In the genomic region with DNA sequence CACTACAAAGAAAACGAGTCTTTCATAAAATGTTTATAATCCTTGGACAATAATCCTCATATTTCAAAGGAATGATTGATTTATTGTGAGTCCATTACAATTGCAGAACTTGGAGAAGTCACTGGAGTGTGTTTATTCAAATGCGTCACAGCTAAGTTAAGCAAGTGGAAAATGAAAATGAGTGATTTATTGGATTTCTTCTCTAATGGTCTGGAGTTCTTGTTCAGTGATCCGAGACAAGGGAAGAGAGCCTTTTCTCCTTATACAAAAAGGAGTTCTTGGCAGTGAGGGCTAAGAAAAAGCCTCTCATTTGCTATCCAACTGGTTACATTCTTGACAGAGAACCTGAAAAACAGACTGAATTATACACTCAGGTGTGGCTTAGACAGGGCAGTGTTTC, we compare ENCODE assay signal across 28 mouse cellular contexts. TPM values are rescaled to one million over a fixed set of nuclear protein-coding genes. Genes with fewer than 3 reads are reported as not detected.
DNase-seq lines count a peak whose midpoint lies in the region; ATAC-seq and TF ChIP-seq lines count a peak whose summit lies in the region.
"Had no signal": no experiment of that assay in that cellular context is flagged by ENCODE, and none has a peak within 500 bp of the region (broad histone marks: within the 10 kb centered on the region; RNA-seq: fewer than 3 reads in every experiment).

No protein-coding gene starts in this region.

- H3K9me3 ChIP-seq in lung, postnatal 0 days (ENCODE audit: low read length) = no peaks in the 10 kb centered on the region
- no peaks in the 10 kb centered on the region for H3K9me3 ChIP-seq in embryonic facial prominence, embryonic 10.5 days
- no peaks in the 10 kb centered on the region for H3K9me3 ChIP-seq in limb, embryonic 10.5 days (replicated peaks)
- no peaks in the 10 kb centered on the region for H3K9me3 ChIP-seq in hindbrain, embryonic 12.5 days (replicated peaks)
- H3K9me3 ChIP-seq: heart, embryonic 12.5 days; kidney, embryonic 15.5 days; limb, embryonic 13.5 days; midbrain, embryonic 10.5 days; midbrain, embryonic 15.5 days had no signal

- TF ChIP-seq CTCF in lung, postnatal 0 days (IDR thresholded peaks at IDR 0.05) = no peak
- TF ChIP-seq CTCF in cerebellum, adult 2 months (IDR thresholded peaks at IDR 0.05; ENCODE audit: borderline replicate concordance, insufficient read depth, low read depth, low read length) = no peak

- no peak for TF ChIP-seq EP300 in lung, postnatal 0 days (IDR thresholded peaks at IDR 0.05)

- peak; percentile 47 for DNase-seq in lung, postnatal 0 days (ENCODE audit: low spot score)
- no peak for DNase-seq in lung, postnatal 10 days
- no peak for DNase-seq in embryonic facial prominence, embryonic 10.5 days (ENCODE audit: low spot score)
- DNase-seq in limb, embryonic 10.5 days (ENCODE audit: low spot score) = no peak
- DNase-seq in cerebellum, adult 2 months = no peak
- no peak for DNase-seq in embryo, embryonic 10 days (ENCODE audit: low spot score)
- DNase-seq: adrenal gland, postnatal 10 days; B cell, adult 2 months; cerebellum, adult 9-10 months; gastrocnemius, adult 2 months; gastrocnemius, postnatal 36 days; heart, adult 18-20 months; heart, postnatal 4 days; layer of hippocampus, adult 9-11 months; lung, postnatal 14 days; spleen, adult 18-20 months; thymus, postnatal 14 days had no signal

- H3K4me3 ChIP-seq in lung, postnatal 0 days (ENCODE audit: low read depth, low read length) = no peak overlapping the region
- H3K4me3 ChIP-seq in embryonic facial prominence, embryonic 10.5 days = no peak overlapping the region
- no peak overlapping the region for H3K4me3 ChIP-seq in limb, embryonic 10.5 days
- no peak overlapping the region for H3K4me3 ChIP-seq in cerebellum, adult 2 months (replicated peaks; ENCODE audit: insufficient read depth, low read depth, low read length)
- no peak overlapping the region for H3K4me3 ChIP-seq in hindbrain, embryonic 12.5 days
- H3K4me3 ChIP-seq: gastrocnemius, adult 2 months; heart, embryonic 12.5 days; kidney, embryonic 15.5 days; limb, embryonic 13.5 days; midbrain, embryonic 10.5 days; midbrain, embryonic 15.5 days had no signal

- H3K4me2 ChIP-seq in lung, postnatal 0 days (replicated peaks; ENCODE audit: low read depth, low read length) = no peak overlapping the region
- no peak overlapping the region for H3K4me2 ChIP-seq in hindbrain, embryonic 12.5 days (replicated peaks)
- H3K4me2 ChIP-seq: heart, embryonic 12.5 days; hindbrain, embryonic 14.5 days; kidney, embryonic 15.5 days; limb, embryonic 13.5 days; liver, embryonic 11.5 days; midbrain, embryonic 15.5 days had no signal

- TF ChIP-seq POLR2A in cerebellum, adult 2 months (IDR thresholded peaks at IDR 0.05; ENCODE audit: borderline replicate concordance, insufficient read depth, low read length) = no peak

- H3K9ac ChIP-seq in lung, postnatal 0 days (replicated peaks; ENCODE audit: low read depth) = no peak overlapping the region
- no peak overlapping the region for H3K9ac ChIP-seq in hindbrain, embryonic 12.5 days
- H3K9ac ChIP-seq: heart, embryonic 12.5 days; hindbrain, embryonic 14.5 days; kidney, embryonic 15.5 days; limb, embryonic 13.5 days; midbrain, embryonic 15.5 days had no signal

- no peak overlapping the region for H3K27ac ChIP-seq in lung, postnatal 0 days (ENCODE audit: low read length)
- peak overlapping the region; percentile 57; the same call in 1 of the 2 replicates for H3K27ac ChIP-seq in embryonic facial prominence, embryonic 10.5 days (replicated peaks)
- peak overlapping the region; percentile 76 for H3K27ac ChIP-seq in limb, embryonic 10.5 days
- H3K27ac ChIP-seq in cerebellum, adult 2 months (ENCODE audit: insufficient read depth, low read length) = no peak overlapping the region
- no peak overlapping the region for H3K27ac ChIP-seq in hindbrain, embryonic 12.5 days
- H3K27ac ChIP-seq: gastrocnemius, adult 2 months; hindbrain, embryonic 14.5 days; limb, embryonic 13.5 days; midbrain, embryonic 10.5 days; midbrain, embryonic 15.5 days had no signal

- ATAC-seq in lung, postnatal 0 days = no peak
- no peak for ATAC-seq in hindbrain, embryonic 12.5 days (ENCODE audit: low FRiP score)
- ATAC-seq: forebrain, embryonic 14.5 days; intestine, postnatal 0 days; midbrain, embryonic 15.5 days had no signal

- H3K36me3 ChIP-seq in lung, postnatal 0 days (ENCODE audit: insufficient read depth, low read length) = no peaks in the 10 kb centered on the region
- no peaks in the 10 kb centered on the region for H3K36me3 ChIP-seq in embryonic facial prominence, embryonic 10.5 days (replicated peaks)
- H3K36me3 ChIP-seq in limb, embryonic 10.5 days = no peaks in the 10 kb centered on the region
- H3K36me3 ChIP-seq in hindbrain, embryonic 12.5 days = no peaks in the 10 kb centered on the region
- H3K36me3 ChIP-seq: heart, embryonic 12.5 days; kidney, embryonic 15.5 days; limb, embryonic 13.5 days; midbrain, embryonic 10.5 days; midbrain, embryonic 15.5 days had no signal

- 40% methylated on average over 3 of the region's 3 CpGs for WGBS in lung, postnatal 0 days
- 83% methylated on average over 3 of the region's 3 CpGs for WGBS in embryonic facial prominence, embryonic 10.5 days
- 62% methylated on average over 3 of the region's 3 CpGs for WGBS in limb, embryonic 10.5 days
- WGBS in cerebellum, adult 2 months = 62% methylated on average over 3 of the region's 3 CpGs
- WGBS in hindbrain, embryonic 12.5 days = 61% methylated on average over 3 of the region's 3 CpGs

- no peaks in the 10 kb centered on the region for H3K4me1 ChIP-seq in lung, postnatal 0 days (ENCODE audit: insufficient read depth, low read depth, low read length)
- peaks cover 17% of the 10 kb centered on the region for H3K4me1 ChIP-seq in embryonic facial prominence, embryonic 10.5 days
- H3K4me1 ChIP-seq in limb, embryonic 10.5 days = peaks cover 34% of the 10 kb centered on the region
- H3K4me1 ChIP-seq in cerebellum, adult 2 months (ENCODE audit: control insufficient read depth, insufficient read depth, low read length) = no peaks in the 10 kb centered on the region; the same call in 1 of the 2 replicates
- H3K4me1 ChIP-seq in hindbrain, embryonic 12.5 days = no peaks in the 10 kb centered on the region
- H3K4me1 ChIP-seq: heart, embryonic 12.5 days; midbrain, embryonic 10.5 days; midbrain, embryonic 15.5 days had no signal

- H3K27me3 ChIP-seq in lung, postnatal 0 days (replicated peaks; ENCODE audit: insufficient read depth, low read length) = no peaks in the 10 kb centered on the region
- no peaks in the 10 kb centered on the region for H3K27me3 ChIP-seq in embryonic facial prominence, embryonic 10.5 days (replicated peaks; ENCODE audit: low read depth, poor library complexity, severe bottlenecking)
- H3K27me3 ChIP-seq in limb, embryonic 10.5 days (ENCODE audit: low read depth, poor library complexity, severe bottlenecking) = no peaks in the 10 kb centered on the region
- no peaks in the 10 kb centered on the region for H3K27me3 ChIP-seq in cerebellum, adult 2 months (ENCODE audit: control insufficient read depth, insufficient read depth, low read length)
- H3K27me3 ChIP-seq in hindbrain, embryonic 12.5 days = no peaks in the 10 kb centered on the region
- H3K27me3 ChIP-seq: heart, embryonic 12.5 days; kidney, embryonic 15.5 days; midbrain, embryonic 15.5 days had no signal

RNA-seq across cellular contexts. Expression of gene Mettl11b, which starts 42.9 kb away (rescaled TPM):
- polyA plus RNA-seq in lung, postnatal 0 days (2015; fragmentation: Nextera tagmentation; extraction: Ambion mirVana) = 0.35 and 0.62 TPM in 2 replicates
- 0.14 and 0.45 TPM in 2 replicates for polyA plus RNA-seq in embryonic facial prominence, embryonic 10.5 days (2016; fragmentation: Nextera tagmentation; extraction: Ambion mirVana)
- 0.08 TPM in 1 of 2 replicates, not detected in the other for polyA plus RNA-seq in limb, embryonic 10.5 days (2016; fragmentation: Nextera tagmentation; extraction: Ambion mirVana)
- 0.10 and 0.22 TPM in 2 replicates for polyA plus RNA-seq in cerebellum, adult 2 months (2012; rRNA removed)
- 1.6 and 1.9 TPM in 2 replicates for polyA plus RNA-seq in hindbrain, embryonic 12.5 days (2016; fragmentation: Nextera tagmentation; extraction: Ambion mirVana)
- polyA plus RNA-seq: hindbrain, embryonic 14.5 days; intestine, postnatal 0 days; liver, embryonic 11.5 days; neural tube, embryonic 11.5 days had no signal

Comparison
In these comparisons a context has a peak if more than half of its experiments do, and no peak if none do; other contexts are left out.
1. H3K27ac ChIP-seq: peak in embryonic facial prominence, embryonic 10.5 days (single experiment) and limb, embryonic 10.5 days (single experiment); none in lung, postnatal 0 days (single experiment), cerebellum, adult 2 months (single experiment) and hindbrain, embryonic 12.5 days (single experiment).